Mouse (Mus musculus) brain, adult 2 months (tissue): Measurements from ENCODE around the gene D10Wsu102e.
A peak's percentile ranks its signal among the peaks of the same experiment; 100 is the strongest.

Source experiments
- DNase-seq: peaks from one replicate; pipeline ENCODE4 v3.0.0; 2011; ENCODE audit warnings: low read depth, low spot score

The D10Wsu102e gene

DNA sequence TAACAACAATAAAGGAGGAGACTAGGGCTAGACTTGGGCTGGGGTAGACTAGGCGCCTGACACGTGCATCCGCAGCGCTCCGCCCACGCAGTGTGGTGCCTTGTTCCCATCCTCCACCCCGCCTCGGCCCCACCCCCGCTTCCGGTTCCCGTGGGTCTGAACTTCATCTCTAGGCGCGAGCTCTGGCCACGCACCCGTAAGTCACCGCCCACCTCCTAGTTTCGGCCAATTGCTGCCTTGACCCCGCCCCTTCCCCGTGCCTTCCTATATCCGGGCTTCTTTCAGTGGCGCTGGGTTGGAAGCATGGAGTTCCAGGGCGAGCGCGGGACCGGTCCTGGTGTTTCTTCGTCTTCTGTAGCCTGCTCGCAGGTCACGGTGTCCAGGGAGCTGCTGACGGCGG lies at the start of gene D10Wsu102e:
D10Wsu102e (plus strand) TSS at position 266 of the 400 bp plus-strand sequence.
- peak; percentile 99 for DNase-seq

- DNase-seq, result peak; percentile 78
Observed at GRCm38 (mm10) chr10:83310356-83310755, 49.7 kb upstream of the D10Wsu102e start.

- no peak for DNase-seq
Observed at GRCm38 (mm10) chr10:83313033-83313432, 47.0 kb upstream of the D10Wsu102e start.

- DNase-seq, result no peak
Observed at GRCm38 (mm10) chr10:83320396-83320795, 39.6 kb upstream of the D10Wsu102e start.

DNA sequence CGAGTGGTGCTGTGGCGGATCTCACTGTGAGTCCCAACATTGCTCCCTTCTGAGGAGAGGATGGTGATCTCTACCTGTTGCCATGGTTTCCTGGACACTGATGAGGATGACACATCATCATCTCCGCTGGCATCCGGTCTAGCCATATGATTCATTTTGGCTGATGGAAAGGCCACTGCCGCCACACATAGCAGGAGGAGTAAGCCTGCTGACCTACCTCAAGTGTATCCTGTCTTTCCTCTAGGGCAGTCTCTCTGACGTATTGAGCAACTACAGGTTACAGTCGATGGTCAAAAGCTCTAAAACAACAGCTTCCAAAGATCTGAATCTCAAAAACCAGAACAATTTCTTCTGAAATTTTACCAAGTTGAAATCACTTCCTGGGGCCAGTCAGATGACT lies 39.2 kb upstream of the D10Wsu102e start:
- peak; percentile 93 for DNase-seq

GRCm38 (mm10) chr10:83321528-83321927 lies 38.5 kb upstream of the D10Wsu102e start:
- DNase-seq, result no peak

DNA sequence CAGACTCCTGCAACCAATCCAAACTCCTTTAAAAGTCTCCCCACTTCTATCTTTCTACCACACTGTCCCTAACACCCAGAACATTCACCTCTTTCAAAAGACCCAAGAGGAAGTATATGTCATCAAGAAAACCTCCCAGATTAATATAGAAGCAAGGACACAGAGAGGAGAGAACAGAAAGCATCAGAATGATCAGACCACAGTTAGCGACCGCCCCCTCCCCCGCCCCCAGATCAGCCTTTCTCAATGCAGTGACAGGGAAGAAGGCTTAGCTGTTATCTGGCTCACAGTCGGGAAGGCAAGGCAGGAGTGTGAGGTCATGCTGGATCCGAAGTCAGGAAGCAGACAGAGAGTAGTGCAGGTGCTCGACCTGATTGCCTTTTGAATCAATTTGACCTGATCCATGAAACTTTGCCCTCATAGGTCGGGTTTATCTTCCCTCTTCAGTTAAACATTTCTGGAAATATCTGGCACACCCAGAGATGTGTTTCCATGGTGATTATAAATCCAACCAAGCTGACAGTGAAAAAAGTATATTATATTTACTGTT lies 37.4 kb upstream of the D10Wsu102e start:
- DNase-seq, result peak; percentile 34

GRCm38 (mm10) chr10:83324871-83325270 lies 35.1 kb upstream of the D10Wsu102e start:
- DNase-seq, result no peak

DNA sequence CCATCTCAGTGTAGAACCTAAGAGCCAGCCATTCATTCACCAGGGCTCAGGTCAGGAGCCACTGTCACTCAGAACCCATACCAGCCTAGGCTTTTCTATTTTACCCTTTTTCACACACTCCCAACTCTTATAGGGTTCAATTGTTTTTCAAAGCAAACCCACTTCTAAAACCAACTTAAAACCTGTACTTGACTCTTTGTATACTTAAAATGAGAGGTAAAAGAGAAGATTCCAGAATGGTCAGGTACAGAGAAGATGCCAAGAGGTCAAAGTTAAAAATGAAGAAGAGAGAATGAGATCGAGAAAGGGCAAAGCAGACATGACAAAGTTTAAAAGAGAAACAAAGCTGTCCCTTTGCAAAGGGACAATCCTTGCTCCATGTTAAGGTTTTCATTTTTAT lies 34.1 kb upstream of the D10Wsu102e start:
- DNase-seq, result no peak

- DNase-seq, result no peak
Observed at GRCm38 (mm10) chr10:83326648-83327285, 33.3 kb upstream of the D10Wsu102e start.

GRCm38 (mm10) chr10:83328791-83329190 lies 31.2 kb upstream of the D10Wsu102e start:
- DNase-seq, result no peak

- no peak for DNase-seq
Observed at GRCm38 (mm10) chr10:83330336-83330735, 29.7 kb upstream of the D10Wsu102e start.

- DNase-seq, result no peak
Observed at GRCm38 (mm10) chr10:83331811-83332210, 28.2 kb upstream of the D10Wsu102e start.

- no peak for DNase-seq
Observed at GRCm38 (mm10) chr10:83332581-83332980, 27.4 kb upstream of the D10Wsu102e start.

DNA sequence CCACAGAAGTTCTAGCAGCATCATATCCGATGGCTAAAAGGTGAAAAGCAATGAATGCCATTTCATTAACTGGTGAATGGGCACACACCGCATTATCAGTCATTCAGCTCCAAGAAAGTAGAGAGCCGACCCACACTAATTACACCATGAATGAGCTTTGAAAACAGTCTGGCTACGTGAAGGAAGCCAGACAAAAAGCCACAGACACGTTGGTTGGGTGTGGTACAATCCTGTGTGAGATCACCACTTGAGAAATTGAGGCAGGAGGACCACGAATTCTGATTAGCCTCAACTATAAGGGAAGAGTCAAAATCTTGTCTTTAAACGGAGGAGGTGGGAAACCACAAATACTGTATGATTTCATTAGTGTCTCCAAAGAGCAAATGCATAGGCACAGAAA lies 23.7 kb upstream of the D10Wsu102e start:
- no peak for DNase-seq

- peak; percentile 87 for DNase-seq
Observed at GRCm38 (mm10) chr10:83337159-83337951, 22.7 kb upstream of the D10Wsu102e start, which contains the start of gene Slc41a2. Gene Slc41a2, minus strand, starts transcription at chr10:83337882.

GRCm38 (mm10) chr10:83337971-83338598 lies 21.9 kb upstream of the D10Wsu102e start:
- DNase-seq, result no peak

GRCm38 (mm10) chr10:83341226-83341625 lies 18.8 kb upstream of the D10Wsu102e start:
- DNase-seq, result no peak

DNA sequence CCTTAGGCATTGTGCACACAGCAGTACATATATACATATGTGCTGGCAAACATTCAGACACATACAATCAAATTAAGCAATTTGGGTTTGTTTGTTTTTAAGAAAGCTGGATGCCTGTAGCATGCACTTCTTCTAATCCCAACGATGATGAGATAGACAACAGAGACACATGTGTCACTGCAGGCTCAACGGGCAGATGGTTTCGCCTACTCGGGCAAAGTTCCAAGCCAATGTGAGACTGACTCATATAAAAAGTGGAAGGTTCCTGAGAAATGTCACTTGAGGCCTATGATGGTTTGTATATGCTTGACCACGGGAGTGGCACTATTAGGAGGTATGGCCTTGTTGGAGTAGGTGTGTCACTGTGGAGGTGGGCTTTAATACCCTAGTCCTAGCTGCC lies 16.9 kb upstream of the D10Wsu102e start:
- DNase-seq, result peak; percentile 87

DNA sequence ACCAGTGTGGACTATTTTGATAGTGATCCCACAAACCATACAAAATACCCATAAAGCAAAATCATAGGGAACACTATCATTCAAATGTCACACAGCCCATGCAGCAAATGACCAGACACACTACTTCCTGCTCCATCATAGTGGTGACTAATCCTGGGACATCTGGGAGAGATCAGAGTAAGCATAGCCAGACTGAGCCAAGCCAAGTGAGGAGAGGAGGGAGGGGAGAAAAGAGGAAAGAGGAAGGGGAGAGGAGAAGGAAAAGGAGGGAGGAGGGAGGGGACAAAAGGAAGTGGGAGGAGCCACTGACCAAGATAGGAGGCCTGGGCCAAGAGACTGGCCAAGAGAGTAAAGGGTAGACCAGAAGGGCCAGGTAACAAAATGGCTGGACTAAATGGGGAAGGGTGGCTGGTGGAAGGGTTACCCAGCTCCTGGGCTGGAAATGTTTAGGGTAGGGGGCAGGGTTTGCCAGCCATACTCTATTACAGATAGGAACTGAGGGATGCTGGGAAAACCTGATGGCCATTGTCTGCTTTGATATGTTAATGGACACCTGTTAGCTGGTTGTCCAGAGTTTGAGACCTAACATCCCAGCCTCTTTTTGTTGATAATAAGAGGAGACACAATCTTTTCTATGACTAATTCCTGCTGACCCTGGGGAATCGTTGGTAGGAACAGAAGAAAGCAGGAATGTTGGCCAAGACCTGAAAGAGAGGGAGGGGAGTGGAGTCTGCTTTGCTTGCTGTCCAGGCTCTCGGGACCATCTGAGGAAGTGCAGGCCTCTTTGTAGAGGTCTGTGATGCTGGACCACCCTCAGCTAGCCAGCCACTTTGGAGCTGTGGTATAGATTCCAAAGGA lies 16.0 kb upstream of the D10Wsu102e start:
- no peak for DNase-seq

DNA sequence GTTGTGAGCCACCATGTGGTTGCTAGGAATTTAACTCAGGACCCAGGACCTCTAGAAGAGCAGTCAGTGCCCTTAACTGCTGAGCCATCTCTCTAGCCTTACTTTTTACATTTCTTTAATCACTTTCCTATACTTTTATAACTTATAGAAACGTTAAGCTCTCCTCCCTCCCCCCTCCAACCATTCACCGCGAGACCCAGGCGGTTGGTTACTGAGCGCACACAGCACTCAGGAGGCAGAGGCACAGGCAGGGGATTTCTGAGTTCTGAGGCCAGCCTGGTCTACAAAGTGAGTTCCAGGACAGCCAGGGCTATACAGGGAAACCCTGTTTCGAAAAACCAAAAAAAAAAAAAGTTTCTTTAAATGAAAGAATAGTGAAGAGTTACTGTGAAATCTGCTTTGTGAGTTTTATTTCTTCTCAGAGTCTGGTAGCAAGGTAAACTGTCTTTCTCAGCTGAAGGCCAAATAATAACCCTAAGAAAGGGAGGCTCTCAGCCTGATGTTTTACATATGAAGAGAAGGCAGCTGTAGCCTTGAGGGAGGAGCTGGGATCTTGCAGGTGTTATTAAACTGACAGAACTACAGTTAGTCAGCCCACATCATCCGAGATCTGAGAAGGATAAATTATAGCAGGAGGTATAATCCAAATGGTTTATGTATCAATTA lies 14.2 kb upstream of the D10Wsu102e start:
- DNase-seq, result no peak
